Mouse (Mus musculus) C2C12 (cell line): ENCODE measurements around the gene Zfp825.
"Not testable (repeated sequence)": the region's sequence is repeated elsewhere in the genome, so short reads cannot be mapped to it uniquely, and the experiment has no call there.

Experiments
- CEBPB ChIP-seq: IDR thresholded peaks from one replicate; pipeline ENCODE4 v1.6.1; 2011; ENCODE audit warnings: low read depth, mild to moderate bottlenecking, control low read depth, moderate library complexity
- CTCF ChIP-seq: IDR thresholded peaks from one replicate; pipeline ENCODE4 v1.5.1; 2011; ENCODE audit not compliant: control insufficient read depth, insufficient read depth, insufficient read length
- FOSL1 ChIP-seq: IDR thresholded peaks from one replicate; pipeline ENCODE4 v1.8.0; 2011; ENCODE audit warnings: mild to moderate bottlenecking, low read length; ENCODE audit not compliant: poor library complexity, insufficient read depth, severe bottlenecking
- MAX ChIP-seq: IDR thresholded peaks from one replicate; pipeline ENCODE4 v1.6.1; 2011; ENCODE audit warnings: mild to moderate bottlenecking, control low read depth
- MYOD1 ChIP-seq: IDR thresholded peaks from one replicate; pipeline ENCODE4 v1.6.1; 2011; ENCODE audit warnings: low read depth; ENCODE audit not compliant: control insufficient read depth, insufficient read length
- MYOG ChIP-seq: IDR thresholded peaks from one replicate; pipeline ENCODE4 v1.6.1; 2011; ENCODE audit not compliant: control insufficient read depth, insufficient read length; ENCODE audit errors: extremely low read depth
- USF1 ChIP-seq: IDR thresholded peaks from one replicate; pipeline ENCODE4 v1.6.1; 2011; ENCODE audit warnings: low read depth, mild to moderate bottlenecking, control low read depth, moderate library complexity

DNA sequence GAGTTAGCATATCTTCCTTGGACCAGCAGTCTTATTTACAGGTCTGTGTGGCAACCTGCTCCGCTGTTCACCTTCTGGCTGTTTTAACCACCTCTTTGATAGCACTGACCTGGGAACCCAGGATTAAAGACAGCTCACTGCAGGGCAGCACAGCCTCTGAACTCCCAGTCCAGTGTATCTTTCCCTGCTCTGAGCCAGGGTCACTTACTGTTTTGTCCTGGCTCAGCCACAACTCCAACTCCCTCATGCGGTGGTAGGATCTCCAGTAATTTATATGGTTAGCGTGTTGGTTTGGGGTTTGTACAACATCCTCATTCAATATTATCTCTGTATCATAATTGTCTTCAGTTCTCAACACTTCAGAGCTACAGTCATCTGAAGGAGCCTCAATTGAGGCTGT lies 41.6 kb upstream of the Zfp825 start:
- not testable (repeated sequence) for TF ChIP-seq CTCF, USF1, MAX, CEBPB, MYOG, FOSL1, MYOD1
